ENCODE assay signal across 1 mouse cellular context in genomic region chr9:20374712-20375111, GRCm38 (mm10).
TF ChIP-seq lines count a peak whose summit lies in the region.

No protein-coding gene starts in this region.

TF ChIP-seq in MEL, 35 proteins besides CTCF, POLR2A, EP300 and RAD21 (continued from another document):
- no peak for TF ChIP-seq TCF12 (IDR thresholded peaks at IDR 0.05; ENCODE audit: low read depth, low read length)
- no peak for TF ChIP-seq NRF1 (IDR thresholded peaks at IDR 0.05; ENCODE audit: insufficient read depth, low read depth, low read length, poor library complexity, severe bottlenecking)
- no peak for TF ChIP-seq TAL1 (IDR thresholded peaks at IDR 0.05; ENCODE audit: low read length)
- TF ChIP-seq UBTF (IDR thresholded peaks at IDR 0.05; ENCODE audit: borderline replicate concordance, insufficient read depth, low read depth, low read length), result no peak
- no peak for TF ChIP-seq POLR2AphosphoS5 (IDR thresholded peaks at IDR 0.05; ENCODE audit: borderline replicate concordance, low read depth, low read length)
